Mouse (Mus musculus): ENCODE data around the gene Fance.

- TF ChIP-seq POLR2A (IDR thresholded peaks at IDR 0.05; ENCODE audit: insufficient read length, low read depth) (no peak), POLR2AphosphoS2 (IDR thresholded peaks at IDR 0.05; ENCODE audit: insufficient read length, low read depth) (no peak), E2F4 (IDR thresholded peaks at IDR 0.05; ENCODE audit: insufficient read depth) (no peak), CEBPB (IDR thresholded peaks at IDR 0.05; ENCODE audit: insufficient read depth, poor library complexity, severe bottlenecking) (no peak), MYOG (IDR thresholded peaks at IDR 0.05; ENCODE audit: control insufficient read depth in 1 of 3, insufficient read depth in 1 of 3, insufficient read length in 2 of 3, low read depth in 2 of 3) (no peak), MAX (IDR thresholded peaks at IDR 0.05; ENCODE audit: low read depth) (no peak), SRF (IDR thresholded peaks at IDR 0.05; ENCODE audit: control insufficient read depth, insufficient read length, low read depth) (no peak)
These were observed 51.8 kb downstream of the Fance start, which contains the start of gene Tulp1 for GRCm38 (mm10) chr17:28365122-28365521.

Measured in myocyte (in vitro differentiated cells).